31 mouse cellular contexts compared by ENCODE assay signal in the genomic region with DNA sequence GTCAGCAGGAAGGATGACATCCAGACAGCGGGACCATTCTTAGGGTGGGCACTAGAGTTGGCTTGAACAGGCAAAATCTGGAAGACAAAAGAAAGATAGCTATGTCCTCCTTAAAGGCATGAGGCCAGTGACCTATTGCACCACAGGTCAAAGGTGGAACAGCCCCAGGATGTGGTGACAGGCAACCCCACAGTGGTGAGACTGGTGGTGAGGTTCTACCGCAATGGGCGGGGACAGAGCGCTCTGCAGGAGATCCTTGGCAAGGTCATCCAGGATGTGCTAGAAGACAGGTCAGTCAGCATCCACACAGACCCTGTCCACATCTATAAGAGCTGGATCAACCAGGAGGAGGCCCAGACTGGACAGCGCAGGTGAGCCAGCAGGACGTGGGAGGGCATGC. TPM values are rescaled to one million over a fixed set of nuclear protein-coding genes. Genes with fewer than 3 reads are reported as not detected.
"Had no signal": no experiment of that assay in that cellular context is flagged by ENCODE, and none has a peak within 500 bp of the region (broad histone marks: within the 10 kb centered on the region; RNA-seq: fewer than 3 reads in every experiment).

No protein-coding gene starts in this region.

- H3K27me3 ChIP-seq: limb, embryonic 13.5 days; lung, embryonic 15.5 days; neural tube, embryonic 13.5 days had no signal

- H3K9me3 ChIP-seq: limb, embryonic 10.5 days; limb, embryonic 13.5 days; lung, embryonic 15.5 days; neural tube, embryonic 13.5 days had no signal

- H3K27ac ChIP-seq: limb, embryonic 10.5 days; limb, embryonic 13.5 days; liver, embryonic 14.5 days; lung, embryonic 15.5 days; macrophage; neural tube, embryonic 13.5 days had no signal

- ATAC-seq: liver, postnatal 0 days had no signal

- H3K4me3 ChIP-seq: limb, embryonic 10.5 days; limb, embryonic 13.5 days; lung, embryonic 15.5 days; neural tube, embryonic 13.5 days had no signal

- H3K9ac ChIP-seq: limb, embryonic 13.5 days; liver, embryonic 14.5 days; liver, postnatal 0 days; lung, embryonic 15.5 days; neural tube, embryonic 13.5 days had no signal

- H3K4me2 ChIP-seq: limb, embryonic 13.5 days; lung, embryonic 15.5 days; midbrain, embryonic 11.5 days; neural tube, embryonic 13.5 days had no signal

- H3K4me1 ChIP-seq: limb, embryonic 10.5 days; limb, embryonic 13.5 days; lung, embryonic 15.5 days; neural tube, embryonic 13.5 days had no signal

- DNase-seq: kidney, adult 18-20 months; kidney, adult 9 months; kidney, postnatal 14 days; kidney, postnatal 4 days; layer of hippocampus, adult 9-11 months; liver; liver, postnatal 0 days; lung, postnatal 14 days; midbrain, embryonic 14.5 days; retina, postnatal 1 day; right cerebral cortex, postnatal 25 days; spleen, adult 18-20 months; thymus, adult 2 months; thymus, postnatal 14 days; thymus, postnatal 4 days had no signal

RNA-seq across cellular contexts. Expression of a gene that starts 27.4 kb away (rescaled TPM):
- total RNA-seq: neutrophil, adult 5-6 weeks had no signal

RNA-seq across cellular contexts. Expression of a gene that starts 31.0 kb away (rescaled TPM):
- total RNA-seq: layer of hippocampus, adult 18-20 months; layer of hippocampus, postnatal 25 days; left cerebral cortex, adult 18-20 months; left cerebral cortex, postnatal 25 days; megakaryocyte-erythroid progenitor cell, adult 5-6 weeks; midbrain, postnatal 0 days; neutrophil, adult 5-6 weeks had no signal
- polyA plus RNA-seq: kidney, embryonic 16.5 days; limb, embryonic 10.5 days; limb, embryonic 13.5 days; liver, embryonic 14.5 days; liver, postnatal 0 days; lung, embryonic 15.5 days; macrophage; midbrain, embryonic 11.5 days; midbrain, embryonic 14.5 days; midbrain, postnatal 0 days; neural tube, embryonic 13.5 days; stomach, embryonic 16.5 days had no signal
